Mouse (Mus musculus) brain, adult 2 months (tissue): ENCODE measurements around the gene Pcbp4.
"Not testable (repeated sequence)": the region's sequence is repeated elsewhere in the genome, so short reads cannot be mapped to it uniquely, and the experiment has no call there.

ENCODE experiments used
- DNase-seq: peaks from one replicate; pipeline ENCODE4 v3.0.0; 2011; ENCODE audit warnings: low read depth, low spot score

The Pcbp4 gene

DNA sequence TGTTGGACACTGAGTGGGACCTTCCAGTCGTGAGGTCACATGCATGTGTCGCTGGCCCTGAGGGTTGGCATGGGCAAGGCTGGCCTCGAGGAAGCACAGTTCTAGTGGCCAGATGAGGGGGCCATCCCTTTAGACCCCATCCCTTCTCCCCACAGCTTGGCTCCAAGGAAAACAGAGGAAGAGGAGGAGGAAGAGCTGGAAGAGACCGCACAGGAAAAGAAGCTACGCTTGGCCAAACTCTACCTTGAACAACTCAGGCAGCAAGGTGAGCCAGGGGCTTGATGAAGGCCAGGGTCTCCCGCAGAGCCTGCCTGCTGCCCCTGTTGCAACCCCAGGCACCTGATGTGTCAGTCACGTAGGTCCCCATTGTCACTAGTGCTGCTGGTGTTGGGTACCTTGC lies 27.4 kb downstream of the Pcbp4 start:
- DNase-seq: no peak

DNA sequence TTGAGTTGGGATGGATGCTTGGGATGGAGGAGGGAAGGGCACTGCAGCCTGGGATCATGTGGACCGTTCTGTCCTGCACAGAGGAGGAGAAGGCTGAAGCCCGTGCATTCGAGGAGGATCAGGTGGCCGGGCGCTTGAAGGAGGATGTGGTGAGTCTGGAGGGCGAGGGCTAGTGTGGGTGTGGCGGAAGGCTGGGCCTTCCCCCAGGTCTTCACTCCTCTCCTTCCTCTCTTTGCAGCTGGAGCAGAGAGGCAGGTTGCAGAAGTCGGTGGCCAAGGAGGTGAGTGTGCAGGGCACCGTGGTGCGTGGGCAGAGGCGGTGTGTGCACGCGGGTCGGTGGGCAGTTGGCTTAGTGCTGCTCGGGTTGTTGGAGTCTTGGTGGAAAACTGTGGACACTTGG lies 28.0 kb downstream of the Pcbp4 start:
- DNase-seq: no peak

DNA sequence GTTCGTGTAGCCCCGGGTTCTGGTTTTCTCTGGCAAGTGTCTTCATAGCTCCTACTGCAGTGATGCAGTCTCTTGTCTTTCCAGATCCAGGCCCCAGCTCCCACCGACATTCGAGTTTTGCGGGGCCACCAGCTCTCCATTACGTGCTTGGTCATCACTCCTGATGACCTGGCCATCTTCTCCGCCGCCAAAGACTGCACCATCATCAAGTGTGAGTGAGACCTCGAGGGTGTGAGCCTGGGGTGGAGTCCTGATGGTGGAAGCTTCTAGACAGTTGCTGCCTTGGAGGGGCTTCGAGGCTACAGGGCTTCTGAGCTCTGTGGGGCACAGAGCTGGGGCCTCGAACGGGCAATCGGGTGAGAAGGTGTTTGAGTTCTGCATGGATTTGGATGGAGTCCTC lies 28.6 kb downstream of the Pcbp4 start:
- no peak for DNase-seq

DNA sequence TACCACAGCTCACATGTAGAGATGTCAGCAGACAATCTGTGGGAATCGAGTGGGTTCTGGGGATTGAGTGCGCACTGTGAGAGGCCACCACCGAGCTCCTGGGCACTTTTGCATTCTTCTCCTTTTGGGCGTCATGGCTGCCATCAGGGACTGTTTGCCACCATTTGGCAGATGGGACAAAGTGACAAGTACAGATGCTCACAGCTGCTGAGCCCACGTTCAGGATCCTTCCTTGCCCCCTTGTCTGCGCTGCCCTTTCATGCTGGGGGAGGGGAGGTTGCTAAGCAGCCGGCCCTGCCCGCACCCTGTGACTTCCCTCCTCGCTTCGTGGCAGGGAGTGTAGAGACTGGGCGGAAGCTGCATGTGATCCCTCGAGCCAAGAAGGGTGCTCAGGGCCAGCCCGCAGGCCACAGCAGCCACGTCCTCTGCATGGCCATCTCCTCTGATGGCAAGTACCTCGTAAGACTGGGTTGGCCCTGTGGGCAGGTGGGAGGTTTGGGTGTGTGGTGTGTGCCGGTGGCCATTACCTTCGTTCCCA lies 29.6 kb downstream of the Pcbp4 start:
- no peak for DNase-seq

DNA sequence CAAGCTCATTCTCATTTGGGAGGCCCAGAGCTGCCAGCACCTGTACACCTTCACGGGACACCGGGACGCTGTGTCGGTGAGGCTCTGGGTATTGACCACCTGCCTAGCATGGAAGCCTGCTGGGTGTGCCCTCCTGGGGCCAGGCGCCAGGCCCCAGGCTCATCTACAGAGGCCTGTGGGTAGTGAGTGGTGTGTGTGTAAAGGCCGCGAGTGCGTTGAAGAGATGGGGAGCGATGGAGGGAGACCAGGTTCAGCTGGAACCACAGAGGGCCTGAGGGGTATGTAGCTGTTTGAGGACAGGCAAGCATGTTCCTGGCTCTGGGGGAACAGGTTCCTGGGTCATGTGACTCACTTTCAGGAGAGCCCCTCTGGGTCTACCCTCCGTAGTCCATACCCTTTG lies 30.0 kb downstream of the Pcbp4 start:
- DNase-seq: no peak

DNA sequence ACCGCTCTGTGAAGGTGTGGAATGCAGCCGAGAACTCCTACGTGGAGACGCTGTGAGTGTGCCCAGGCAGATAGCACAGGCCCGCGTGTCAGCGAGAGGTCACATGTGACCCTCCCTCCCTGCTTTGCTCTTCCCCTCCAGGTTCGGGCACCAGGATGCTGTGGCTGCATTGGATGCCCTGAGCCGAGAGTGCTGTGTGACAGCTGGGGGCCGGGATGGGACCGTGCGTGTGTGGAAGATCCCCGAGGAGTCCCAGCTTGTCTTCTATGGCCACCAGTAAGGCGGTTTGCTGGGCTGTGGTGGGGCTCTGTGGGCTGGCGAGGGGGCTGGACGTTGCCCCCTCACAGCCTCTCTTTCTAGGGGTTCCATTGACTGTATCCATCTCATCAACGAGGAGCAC lies 30.5 kb downstream of the Pcbp4 start:
- no peak for DNase-seq

DNA sequence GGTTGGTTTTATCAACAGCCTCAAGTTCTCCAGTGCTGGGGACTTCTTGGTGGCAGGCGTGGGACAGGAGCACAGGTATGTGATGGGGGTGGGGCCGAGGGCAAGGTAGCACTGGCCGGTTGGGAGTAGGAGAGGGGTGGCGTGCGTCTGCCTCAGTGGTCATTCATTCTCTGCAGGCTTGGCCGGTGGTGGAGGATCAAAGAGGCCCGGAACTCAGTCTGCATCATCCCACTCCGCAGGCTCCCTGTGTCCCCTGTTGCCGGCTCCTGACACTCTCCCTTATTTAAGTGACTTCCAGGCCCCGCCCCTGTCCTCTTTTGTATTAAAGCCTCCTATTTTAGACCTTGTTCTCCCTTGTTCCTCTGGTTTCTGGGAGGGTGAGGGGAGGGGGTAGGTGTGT lies 32.0 kb downstream of the Pcbp4 start:
- no peak for DNase-seq

DNA sequence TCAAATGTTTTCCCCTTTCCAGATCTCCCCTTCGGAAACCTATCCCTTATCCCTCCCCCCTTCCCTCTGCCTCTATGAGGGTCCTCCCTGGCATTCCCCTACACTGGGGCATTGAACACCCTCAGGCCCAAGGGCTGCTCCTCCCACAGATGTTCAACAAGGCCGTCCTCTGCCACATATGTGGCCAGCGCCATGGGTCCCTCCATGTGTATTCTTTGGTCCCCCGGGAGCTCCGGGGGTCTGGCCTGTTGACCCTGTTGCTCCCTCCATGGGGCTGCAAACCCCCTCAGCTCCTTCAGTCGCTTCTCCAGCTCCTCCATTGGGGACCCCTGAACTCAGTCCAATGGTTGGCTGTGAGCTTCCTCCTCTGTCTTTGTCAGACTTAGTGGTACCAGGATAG lies 34.5 kb downstream of the Pcbp4 start:
- not testable (repeated sequence) for DNase-seq

DNA sequence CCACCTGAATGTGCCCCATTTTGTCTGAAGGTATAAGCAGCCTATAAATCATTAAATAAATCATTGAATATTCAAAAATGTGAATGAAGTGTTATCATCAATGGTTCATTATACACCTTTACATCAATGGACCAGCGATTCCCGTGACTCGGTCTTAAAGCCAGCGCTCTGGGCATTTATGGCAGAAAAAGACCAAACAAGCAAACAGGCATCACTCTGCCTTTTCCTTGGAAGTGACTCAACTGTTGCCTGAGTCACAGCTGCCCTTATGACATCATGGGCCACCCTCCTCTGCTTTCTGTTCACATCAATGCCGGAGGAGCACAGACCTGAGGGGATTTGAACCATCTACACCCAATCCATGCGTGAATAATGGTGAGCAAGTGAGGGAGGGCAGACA lies 46.6 kb downstream of the Pcbp4 start, which contains the start of gene Iqcf1:
Iqcf1 (plus strand) TSS at position 301 of the 400 bp plus-strand sequence.
- DNase-seq: no peak

DNA sequence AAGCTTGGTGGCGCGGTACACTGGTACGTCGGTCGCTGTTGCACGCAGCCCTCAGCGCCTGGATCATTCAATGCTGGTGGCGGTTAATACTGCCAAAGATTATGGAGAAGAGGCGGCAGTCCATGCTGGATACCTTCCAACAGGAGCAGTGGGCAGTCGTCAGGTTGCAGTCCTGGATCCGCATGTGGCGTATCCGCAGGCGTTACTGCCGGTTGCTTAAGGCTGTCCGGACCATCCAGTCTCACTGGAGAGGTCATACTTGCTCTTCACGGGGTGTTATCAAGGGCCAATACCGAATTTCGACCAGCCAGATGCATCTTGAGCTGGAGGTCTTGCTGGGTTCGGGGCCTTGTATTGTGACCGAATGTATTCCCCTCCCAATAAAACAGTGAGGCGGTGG lies 48.8 kb downstream of the Pcbp4 start:
- DNase-seq: no peak

DNA sequence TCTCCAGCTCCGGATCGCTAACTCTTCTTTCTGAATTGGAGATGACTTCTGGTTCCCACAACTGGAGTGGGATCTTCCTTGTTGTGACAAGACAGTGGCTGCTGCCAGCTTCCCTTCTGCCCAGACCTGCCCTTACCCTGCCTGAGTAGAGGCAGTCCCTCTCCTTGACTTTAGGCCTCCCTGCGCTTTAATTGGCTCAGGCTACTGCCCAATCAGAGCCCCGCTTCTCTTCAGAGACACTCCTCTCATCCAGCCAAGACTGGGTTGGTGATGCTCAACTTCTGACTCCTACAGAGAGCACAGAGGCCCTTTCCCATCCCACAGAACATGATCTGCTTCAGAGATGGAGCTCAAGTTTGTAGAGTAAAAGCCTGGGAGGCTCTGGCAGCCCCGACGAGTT lies 51.2 kb downstream of the Pcbp4 start:
- no peak for DNase-seq

DNA sequence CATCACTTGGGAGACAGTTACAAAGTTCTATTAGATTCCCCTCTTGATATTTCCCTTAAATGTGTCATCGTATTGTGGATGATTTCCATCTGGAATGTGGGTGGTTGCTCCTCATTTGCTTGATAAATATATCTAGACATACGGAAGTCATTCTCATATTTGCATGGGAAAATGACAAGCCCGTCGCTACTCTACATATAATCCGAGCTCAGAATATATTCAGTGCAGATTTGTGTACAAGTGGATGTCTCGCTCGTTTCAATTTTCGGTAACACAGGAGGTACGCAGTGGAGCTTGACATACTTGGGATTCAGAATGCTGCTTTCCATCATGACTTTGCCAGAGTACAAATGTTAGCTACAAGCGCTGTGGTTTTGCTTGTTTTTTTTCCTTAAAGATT lies 56.3 kb downstream of the Pcbp4 start:
- peak; percentile 53 for DNase-seq

DNA sequence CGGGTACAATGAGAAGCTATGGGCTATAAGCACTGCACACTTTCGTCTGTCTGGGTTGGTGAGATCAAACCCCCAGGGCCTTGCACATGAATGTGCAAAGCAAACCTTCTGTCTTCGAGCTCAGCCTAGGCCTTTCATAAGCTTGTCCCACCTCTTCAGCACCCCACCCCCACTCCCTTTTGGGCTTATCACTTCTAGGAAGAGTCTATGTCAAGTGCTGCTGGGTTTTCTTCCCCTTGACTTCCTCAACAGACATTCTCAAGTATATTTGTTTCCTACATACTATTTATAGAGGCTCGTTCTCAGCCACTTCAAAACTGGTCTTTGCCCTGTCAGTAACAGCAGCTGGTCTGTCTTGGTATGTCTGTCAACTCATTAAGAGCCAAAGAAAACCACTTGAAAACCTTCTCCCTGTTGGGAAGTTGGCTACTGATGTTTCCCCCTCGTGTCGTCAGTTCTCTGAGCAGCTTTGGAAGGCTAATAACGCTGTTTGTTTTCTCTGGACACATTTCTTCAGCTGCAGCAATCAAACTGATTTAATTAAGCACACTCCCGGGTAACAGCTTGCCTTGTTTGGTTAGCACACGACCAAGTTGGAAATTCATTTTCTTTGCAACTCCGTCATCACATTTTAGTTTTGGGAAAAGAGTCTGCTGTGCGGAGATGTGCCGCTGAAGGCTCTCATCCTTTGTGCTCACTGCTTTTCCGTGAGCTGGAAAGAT lies 59.8 kb downstream of the Pcbp4 start:
- peak; percentile 55 for DNase-seq

DNA sequence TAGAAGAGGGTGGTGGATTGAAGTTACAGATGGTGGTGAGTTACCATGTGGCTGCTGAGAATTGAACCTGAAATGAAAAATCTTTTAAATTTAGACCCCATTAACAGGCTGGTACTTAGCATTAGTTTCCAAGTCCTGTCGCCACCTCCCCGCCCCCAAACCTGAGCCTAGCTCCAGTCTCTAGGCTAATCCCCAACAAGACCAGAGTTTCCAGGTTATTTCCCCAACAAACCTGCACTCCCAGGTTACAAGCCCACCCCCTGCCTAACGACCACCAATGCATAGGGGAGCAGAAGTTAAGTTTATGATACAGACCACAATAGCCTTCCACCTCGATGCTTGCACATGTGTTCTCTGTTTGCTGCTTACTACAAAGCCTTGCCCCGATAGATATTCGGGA lies 60.5 kb downstream of the Pcbp4 start:
- DNase-seq: no peak
